Mouse (Mus musculus) embryonic fibroblast, embryonic 13.5 days (primary cell): Measurements from ENCODE around the gene Mug1.

Experiments
- CTCF ChIP-seq: IDR thresholded peaks from 2 replicates; pipeline ENCODE4 v1.5.1; 2011; ENCODE audit warnings: mild to moderate bottlenecking, control low read depth, low read length, moderate library complexity, borderline replicate concordance; ENCODE audit not compliant: insufficient read depth
- POLR2A ChIP-seq: IDR thresholded peaks from 2 replicates; pipeline ENCODE4 v1.6.1; 2011; ENCODE audit warnings: low read depth, mild to moderate bottlenecking, control low read depth, low read length, moderate library complexity

DNA sequence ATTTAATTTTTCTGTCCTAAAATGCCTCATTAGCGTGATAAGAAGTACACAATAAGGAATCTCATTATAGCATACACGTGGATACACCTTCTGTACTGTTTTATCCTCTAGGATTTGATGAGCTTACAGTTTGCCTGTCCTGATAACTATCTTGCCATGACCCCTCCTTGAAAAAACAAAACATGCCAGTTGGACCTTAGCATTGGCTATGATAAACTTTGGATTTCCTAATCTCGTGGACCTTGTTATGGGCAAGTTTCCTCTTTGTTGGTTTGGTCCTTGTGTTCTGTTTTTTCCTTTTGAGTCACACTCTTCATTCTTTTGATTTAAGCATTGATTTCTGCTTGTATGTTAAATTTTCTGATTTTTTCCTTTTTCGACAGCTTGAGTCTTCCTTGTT lies 10.3 kb upstream of the Mug1 start:
- TF ChIP-seq CTCF (no peak), POLR2A (no peak)
